In the genomic region with DNA sequence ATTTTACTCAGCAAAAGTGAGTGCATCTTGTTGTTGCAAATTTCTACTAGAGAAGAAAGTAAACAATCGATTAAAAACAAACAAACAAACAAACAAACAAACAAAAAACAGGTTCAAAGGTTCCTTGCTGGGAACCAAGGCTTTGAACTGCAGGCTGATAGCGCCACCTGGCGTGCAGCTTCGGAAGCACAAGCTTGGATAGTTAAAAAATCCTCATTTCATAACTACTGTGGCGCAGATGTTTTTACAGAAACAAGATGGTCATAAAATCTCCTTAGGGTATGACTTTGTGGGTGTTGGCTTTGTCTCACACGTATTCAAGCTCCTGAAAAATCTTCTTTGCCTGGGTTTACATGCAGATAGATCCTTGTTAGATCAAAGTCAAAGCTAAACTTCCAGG, we compare ENCODE assay signal across 9 mouse cellular contexts. TPM values are rescaled to one million over a fixed set of nuclear protein-coding genes. Genes with fewer than 3 reads are reported as not detected.
A peak's percentile ranks its signal among the peaks of the same experiment; 100 is the strongest.
DNase-seq lines count a peak whose midpoint lies in the region; ATAC-seq and TF ChIP-seq lines count a peak whose summit lies in the region.
"Had no signal": no experiment of that assay in that cellular context is flagged by ENCODE, and none has a peak within 500 bp of the region (broad histone marks: within the 10 kb centered on the region; RNA-seq: fewer than 3 reads in every experiment).

No protein-coding gene starts in this region.

- no peak overlapping the region for H3K9ac ChIP-seq in neural tube, embryonic 15.5 days (replicated peaks)
- H3K9ac ChIP-seq in liver, embryonic 13.5 days, result no peak overlapping the region

- DNase-seq in cerebellum, adult 11 months, result peak; percentile 41
- DNase-seq in neural tube, embryonic 10.5 days (ENCODE audit: extremely low spot score, low spot score), result peak; percentile 57
- peak in 1 of 2 experiments; percentile 54 for DNase-seq in cerebellum, adult 2 months
- DNase-seq in heart, postnatal 36 days, result peak; percentile 39 to 70
- DNase-seq in liver, embryonic 13.5 days, result peak; percentile 52
- peak; percentile 44 for DNase-seq in skeletal muscle tissue, adult 2 months (ENCODE audit: low read depth, low spot score)

- no peaks in the 10 kb centered on the region for H3K27me3 ChIP-seq in neural tube, embryonic 15.5 days (replicated peaks)
- no peaks in the 10 kb centered on the region for H3K27me3 ChIP-seq in cerebellum, adult 2 months (ENCODE audit: control insufficient read depth, insufficient read depth, low read length)
- H3K27me3 ChIP-seq in liver, embryonic 13.5 days, result no peaks in the 10 kb centered on the region

- H3K4me3 ChIP-seq in neural tube, embryonic 15.5 days (replicated peaks), result no peak overlapping the region
- no peak overlapping the region for H3K4me3 ChIP-seq in cerebellum, adult 2 months (replicated peaks; ENCODE audit: insufficient read depth, low read depth, low read length)
- no peak overlapping the region for H3K4me3 ChIP-seq in liver, embryonic 13.5 days (replicated peaks)

- no peak overlapping the region for H3K4me2 ChIP-seq in neural tube, embryonic 15.5 days
- H3K4me2 ChIP-seq in liver, embryonic 13.5 days, result no peak overlapping the region

- H3K27ac ChIP-seq in neural tube, embryonic 15.5 days (replicated peaks), result no peak overlapping the region
- no peak overlapping the region for H3K27ac ChIP-seq in cerebellum, adult 2 months (ENCODE audit: insufficient read depth, low read length)
- H3K27ac ChIP-seq in liver, embryonic 13.5 days, result no peak overlapping the region

- no peak for TF ChIP-seq POLR2A in cerebellum, adult 2 months (IDR thresholded peaks at IDR 0.05; ENCODE audit: borderline replicate concordance, insufficient read depth, low read length)

- H3K9me3 ChIP-seq in neural tube, embryonic 15.5 days (replicated peaks), result no peaks in the 10 kb centered on the region
- no peaks in the 10 kb centered on the region for H3K9me3 ChIP-seq in liver, embryonic 13.5 days (replicated peaks)

- intact Hi-C loops in heart, postnatal 36 days (cut with DNase I), result loop anchor here (1.0 to 5.0 kb wide), 2 partner anchors 357 to 776 kb away; no protein-coding TSS in a partner anchor

- H3K4me1 ChIP-seq in neural tube, embryonic 15.5 days, result peaks cover 16% of the 10 kb centered on the region
- no peaks in the 10 kb centered on the region for H3K4me1 ChIP-seq in cerebellum, adult 2 months (ENCODE audit: control insufficient read depth, insufficient read depth, low read length)
- H3K4me1 ChIP-seq in liver, embryonic 13.5 days (replicated peaks), result peaks cover 17% of the 10 kb centered on the region

- 6% methylated on average over 6 of the region's 6 CpGs for WGBS in neural tube, embryonic 15.5 days
- 9% methylated on average over 6 of the region's 6 CpGs for WGBS in cerebellum, adult 2 months
- WGBS in liver, embryonic 13.5 days (ENCODE audit: insufficient replicate concordance), result 7% methylated on average over 6 of the region's 6 CpGs

- no peaks in the 10 kb centered on the region for H3K36me3 ChIP-seq in neural tube, embryonic 15.5 days
- H3K36me3 ChIP-seq in liver, embryonic 13.5 days, result no peaks in the 10 kb centered on the region

- peak; percentile 82 for TF ChIP-seq CTCF in cerebellum, adult 2 months (IDR thresholded peaks at IDR 0.05; ENCODE audit: borderline replicate concordance, insufficient read depth, low read depth, low read length)

- ATAC-seq in cerebellum, adult (ENCODE audit: insufficient number of reproducible peaks, low FRiP score, low TSS enrichment), result no peak
- no peak for ATAC-seq in neural tube, embryonic 15.5 days (ENCODE audit: low FRiP score)
- ATAC-seq in liver, embryonic 13.5 days (ENCODE audit: low read depth), result no peak

RNA-seq across cellular contexts. Expression of gene Wwox, which starts 1.2 kb away (rescaled TPM):
- polyA plus RNA-seq in neural tube, embryonic 15.5 days (2015; fragmentation: Nextera tagmentation; extraction: Ambion mirVana), result 12.9 and 13.2 TPM in 2 replicates
- 35.2 and 35.3 TPM in 2 replicates for polyA plus RNA-seq in cerebellum, adult 2 months (2012; rRNA removed)
- total RNA-seq in heart, postnatal 36 days (2021), result 1 to 10 TPM; 4.6 to 4.8 TPM
- polyA plus RNA-seq in liver, embryonic 13.5 days (2015; fragmentation: Nextera tagmentation; extraction: Ambion mirVana), result 3.6 and 4.0 TPM in 2 replicates

RNA-seq across cellular contexts. Expression of gene Clec3a, which starts 20.4 kb away (rescaled TPM):
- polyA plus RNA-seq in neural tube, embryonic 15.5 days (2015; fragmentation: Nextera tagmentation; extraction: Ambion mirVana), result 0.56 TPM in 1 of 2 replicates, not detected in the other
- polyA plus RNA-seq in cerebellum, adult 2 months (2012; rRNA removed), result not detected in 2 replicates
- under 1 TPM in 1 of 2 experiments, not detected in 1; 0.75 TPM for total RNA-seq in heart, postnatal 36 days (2021)
- not detected in 2 replicates for polyA plus RNA-seq in liver, embryonic 13.5 days (2015; fragmentation: Nextera tagmentation; extraction: Ambion mirVana)
- total RNA-seq: left cerebral cortex, adult 8-10 months had no signal
